Mouse (Mus musculus): Measurements from ENCODE around the gene Trappc2l. TPM values are rescaled to one million over a fixed set of nuclear protein-coding genes. Genes with fewer than 3 reads are reported as not detected.

Trappc2l gene
- polyA plus RNA-seq, 1 experiment from 2014 or later: 59.8 TPM

GRCm38 (mm10) chr8:122663670-122664069 lies 52.2 kb downstream of the Trappc2l start:
- H3K4me1 ChIP-seq (ENCODE audit: control insufficient read depth, insufficient read depth, low read length): peaks cover 44% of the 10 kb centered on the region
- WGBS: 27% methylated on average over 5 of the region's 5 CpGs
- no peak overlapping the region for H3K4me3 ChIP-seq (ENCODE audit: low read length)
- no peaks in the 10 kb centered on the region for H3K9me3 ChIP-seq (ENCODE audit: control insufficient read depth, low read length)
- ATAC-seq (ENCODE audit: low FRiP score, low TSS enrichment): no peak
- no peak overlapping the region for H3K9ac ChIP-seq (ENCODE audit: low read depth, low read length)
- H3K27me3 ChIP-seq (ENCODE audit: control insufficient read depth, insufficient read depth, low read length): no peaks in the 10 kb centered on the region; the same call in 1 of the 2 replicates
- no peaks in the 10 kb centered on the region for H3K36me3 ChIP-seq (ENCODE audit: control insufficient read depth, insufficient read depth, low read length)
- H3K27ac ChIP-seq (ENCODE audit: low read depth, low read length): no peak overlapping the region; the same call in 1 of the 2 replicates
- H3K4me2 ChIP-seq (replicated peaks; ENCODE audit: low read depth, low read length): no peak overlapping the region

- no peak overlapping the region for H3K9ac ChIP-seq (ENCODE audit: low read depth, low read length)
- WGBS: 37% methylated on average over 8 of the region's 8 CpGs
- no peaks in the 10 kb centered on the region for H3K9me3 ChIP-seq (ENCODE audit: control insufficient read depth, low read length)
- H3K27me3 ChIP-seq (ENCODE audit: control insufficient read depth, insufficient read depth, low read length): peaks cover under 1% of the 10 kb centered on the region; the same call in 1 of the 2 replicates
- ATAC-seq (ENCODE audit: low FRiP score, low TSS enrichment): no peak
- peak overlapping the region; percentile 48; the same call in 1 of the 2 replicates for H3K27ac ChIP-seq (ENCODE audit: low read depth, low read length)
- no peak overlapping the region for H3K4me2 ChIP-seq (replicated peaks; ENCODE audit: low read depth, low read length)
- H3K4me3 ChIP-seq (ENCODE audit: low read length): no peak overlapping the region
- H3K36me3 ChIP-seq (ENCODE audit: control insufficient read depth, insufficient read depth, low read length): no peaks in the 10 kb centered on the region
- peaks cover 44% of the 10 kb centered on the region for H3K4me1 ChIP-seq (ENCODE audit: control insufficient read depth, insufficient read depth, low read length)
Observed at GRCm38 (mm10) chr8:122665221-122665620, 53.8 kb downstream of the Trappc2l start.

- Histone ChIP-seq H3K27me3 (ENCODE audit: control insufficient read depth, insufficient read depth, low read length) (peaks cover 7% of the 10 kb centered on the region; the same call in 1 of the 2 replicates), H3K4me3 (ENCODE audit: low read length) (no peak overlapping the region), H3K36me3 (ENCODE audit: control insufficient read depth, insufficient read depth, low read length) (no peaks in the 10 kb centered on the region), H3K4me2 (replicated peaks; ENCODE audit: low read depth, low read length) (no peak overlapping the region), H3K27ac (ENCODE audit: low read depth, low read length) (peak overlapping the region; percentile 48; the same call in 1 of the 2 replicates), H3K9me3 (ENCODE audit: control insufficient read depth, low read length) (no peaks in the 10 kb centered on the region), H3K4me1 (ENCODE audit: control insufficient read depth, insufficient read depth, low read length) (peaks cover 41% of the 10 kb centered on the region), H3K9ac (ENCODE audit: low read depth, low read length) (no peak overlapping the region)
- ATAC-seq (ENCODE audit: low FRiP score, low TSS enrichment): no peak
- WGBS: 68% methylated on average over 13 of the region's 14 CpGs
Observed at GRCm38 (mm10) chr8:122665667-122666316, 54.4 kb downstream of the Trappc2l start.

Small RNAs within 50 kb of the gene (microRNA-seq; reads per million reads assigned to microRNA genes)
- gene Mir6396: not detected

Other genes with a start within 250 kb of the Trappc2l start
- gene Zc3h18, start 235.0 kb upstream of the Trappc2l start, polyA plus RNA-seq (2014; fragmentation: Nextera tagmentation; extraction: Ambion mirVana): 35.7 and 43.8 TPM in 2 replicates
- gene Il17c, start 189.6 kb upstream of the Trappc2l start, polyA plus RNA-seq (2014; fragmentation: Nextera tagmentation; extraction: Ambion mirVana): not detected in 2 replicates
- gene Cyba, start 178.7 kb upstream of the Trappc2l start, polyA plus RNA-seq (2014; fragmentation: Nextera tagmentation; extraction: Ambion mirVana): 186 and 216 TPM in 2 replicates
- 23.2 and 36.1 TPM in 2 replicates for gene Mvd, start 168.2 kb upstream of the Trappc2l start, polyA plus RNA-seq (2014; fragmentation: Nextera tagmentation; extraction: Ambion mirVana)
- gene Snai3, start 150.9 kb upstream of the Trappc2l start, polyA plus RNA-seq (2014; fragmentation: Nextera tagmentation; extraction: Ambion mirVana): 0.23 and 0.51 TPM in 2 replicates
- gene Rnf166, start 135.6 kb upstream of the Trappc2l start, polyA plus RNA-seq (2014; fragmentation: Nextera tagmentation; extraction: Ambion mirVana): 33.5 and 35.3 TPM in 2 replicates
- gene Ctu2, start 135.5 kb upstream of the Trappc2l start, polyA plus RNA-seq (2014; fragmentation: Nextera tagmentation; extraction: Ambion mirVana): 50.4 and 51.6 TPM in 2 replicates
- gene Piezo1, start 60.3 kb upstream of the Trappc2l start, polyA plus RNA-seq (2014; fragmentation: Nextera tagmentation; extraction: Ambion mirVana): 16.5 and 17.9 TPM in 2 replicates
- gene Cdt1, start 43.6 kb upstream of the Trappc2l start, polyA plus RNA-seq (2014; fragmentation: Nextera tagmentation; extraction: Ambion mirVana): 42.7 and 48.5 TPM in 2 replicates
- gene Aprt, start 34.7 kb upstream of the Trappc2l start, polyA plus RNA-seq (2014; fragmentation: Nextera tagmentation; extraction: Ambion mirVana): 370 and 400 TPM in 2 replicates
- 10.6 and 14.7 TPM in 2 replicates for gene Galns, start 177 bp upstream of the Trappc2l start, polyA plus RNA-seq (2014; fragmentation: Nextera tagmentation; extraction: Ambion mirVana)
- not detected in 2 replicates for gene Pabpn1l, start 11.1 kb downstream of the Trappc2l start, polyA plus RNA-seq (2014; fragmentation: Nextera tagmentation; extraction: Ambion mirVana)
- gene Cbfa2t3, start 87.5 kb downstream of the Trappc2l start, polyA plus RNA-seq (2014; fragmentation: Nextera tagmentation; extraction: Ambion mirVana): 3.6 and 3.7 TPM in 2 replicates
- gene Acsf3, start 163.8 kb downstream of the Trappc2l start, polyA plus RNA-seq (2014; fragmentation: Nextera tagmentation; extraction: Ambion mirVana): 16.1 and 20.2 TPM in 2 replicates
- gene Cdh15, start 236.3 kb downstream of the Trappc2l start, polyA plus RNA-seq (2014; fragmentation: Nextera tagmentation; extraction: Ambion mirVana): 1.1 and 1.2 TPM in 2 replicates

Measured in kidney, embryonic 14.5 days (tissue).